Mouse (Mus musculus) gastrocnemius, postnatal 25 days (tissue): ENCODE results near the gene Gdpd2. TPM values are rescaled to one million over a fixed set of nuclear protein-coding genes. Genes with fewer than 3 reads are reported as not detected.

Source experiments
- DNase-seq: peaks from one replicate; pipeline ENCODE4 v3.0.0; 2022
- long read RNA-seq, 2 experiments: library from polyadenylated mRNA; stranded (forward); transcript quantifications; one replicate each; pipeline ENCODE4 v2.0.0; 2021
- total RNA-seq, 2 experiments: library from RNA; stranded (reverse); gene quantifications; 1 replicate in 1 of 2; 2 replicates in 1 of 2; pipeline ENCODE4 v1.2.3; 2021

Gdpd2 gene
- not detected for total RNA-seq
- long read RNA-seq, experiment 1: 0 reads
- long read RNA-seq, experiment 2: 0 reads

DNA sequence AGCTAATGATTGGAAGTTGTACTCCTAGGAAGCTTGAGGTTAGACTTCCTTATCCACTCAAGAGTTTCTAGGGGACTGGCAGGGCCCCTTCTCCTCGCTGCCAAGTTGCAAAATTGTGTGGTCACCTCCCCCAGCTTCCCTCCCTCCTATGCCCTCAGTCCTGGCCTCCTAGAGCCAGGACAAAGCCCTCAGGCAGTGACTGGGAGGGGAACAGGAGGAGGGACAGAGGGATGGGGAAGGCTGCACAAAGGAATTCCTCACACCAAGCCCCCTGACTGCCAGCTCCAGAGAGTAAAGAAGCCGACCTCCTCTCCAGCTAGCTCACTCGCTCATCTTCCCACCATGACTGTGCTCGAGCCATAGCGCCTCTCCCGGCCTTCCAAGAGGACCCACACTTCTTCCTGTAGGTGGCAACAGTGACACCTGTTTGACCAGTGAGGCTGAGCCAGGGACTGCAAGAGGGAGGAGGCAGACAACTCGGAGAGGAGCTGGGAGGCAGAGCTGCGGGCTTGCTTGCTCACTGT is at the start of gene Gdpd2:
Gene Gdpd2 (plus strand): TSS at position 209 of the 524 bp plus-strand sequence.
- no peak for DNase-seq

DNA sequence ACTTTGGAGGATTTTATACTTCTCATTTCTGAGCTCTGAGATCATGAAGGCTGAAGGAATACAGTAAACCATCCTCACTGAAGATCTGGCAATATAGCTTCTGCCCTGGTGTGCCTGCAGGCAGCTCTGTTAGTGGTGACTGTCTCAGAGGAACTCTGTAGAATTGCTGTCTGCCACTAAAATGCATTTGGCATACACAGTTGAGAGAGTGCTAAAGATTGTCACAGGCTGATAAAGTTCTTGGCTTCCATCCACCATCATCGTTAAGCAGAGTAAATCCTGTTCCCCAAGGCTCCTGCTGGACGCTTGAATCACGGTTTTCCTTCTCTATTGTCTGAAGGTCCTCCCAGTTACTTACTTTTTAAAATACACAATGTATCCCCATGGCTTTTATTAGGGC is 43.1 kb upstream of the Gdpd2 start:
- no peak for DNase-seq

DNA sequence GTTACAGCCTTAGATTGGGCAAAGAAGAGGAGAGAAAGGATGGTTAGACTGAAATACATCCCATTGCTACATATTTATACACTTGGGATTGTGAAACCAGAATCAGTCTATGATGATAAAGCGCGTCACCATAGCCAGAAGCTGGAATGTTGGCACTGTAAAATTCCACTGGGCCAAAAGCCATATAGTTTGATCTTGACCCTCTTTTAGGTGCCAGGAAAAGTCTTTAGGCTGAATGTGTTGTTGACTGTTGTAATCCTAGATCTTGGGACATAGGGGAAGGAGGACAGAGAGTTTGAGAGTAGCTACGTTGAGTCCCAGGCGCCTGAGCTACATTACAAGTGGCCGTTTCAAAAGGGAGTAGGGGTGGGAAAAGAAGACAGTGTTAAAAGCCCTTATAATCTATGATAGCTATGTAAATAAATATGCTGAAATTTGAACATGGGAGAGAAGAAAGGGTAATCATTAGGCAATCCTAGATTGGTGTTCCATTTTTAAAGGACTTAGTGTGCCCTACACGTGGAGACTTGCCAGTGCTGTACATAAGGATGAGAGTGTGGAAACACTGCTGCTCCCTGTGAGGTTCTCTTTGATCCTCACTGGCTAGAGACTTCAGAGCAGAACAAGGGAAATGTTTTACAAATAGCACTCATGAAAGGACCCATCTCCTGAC is 42.2 kb upstream of the Gdpd2 start:
- DNase-seq: no peak

DNA sequence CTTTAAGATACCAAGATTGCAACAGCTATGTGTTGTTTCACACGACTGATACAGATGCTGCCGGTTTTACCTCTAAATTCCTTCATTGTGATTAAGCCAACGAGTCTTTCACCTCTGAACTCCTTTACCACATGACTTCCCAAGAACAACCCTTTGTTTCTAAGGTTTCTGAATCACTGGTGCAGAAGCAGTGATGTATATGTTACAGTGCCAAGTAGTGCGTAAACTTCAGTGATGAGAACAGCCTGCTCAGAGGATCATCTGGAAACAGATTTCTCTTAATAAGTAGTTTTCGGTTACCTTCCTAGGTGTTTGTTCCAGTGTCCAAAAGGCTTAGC is 41.7 kb upstream of the Gdpd2 start:
- DNase-seq: no peak

DNA sequence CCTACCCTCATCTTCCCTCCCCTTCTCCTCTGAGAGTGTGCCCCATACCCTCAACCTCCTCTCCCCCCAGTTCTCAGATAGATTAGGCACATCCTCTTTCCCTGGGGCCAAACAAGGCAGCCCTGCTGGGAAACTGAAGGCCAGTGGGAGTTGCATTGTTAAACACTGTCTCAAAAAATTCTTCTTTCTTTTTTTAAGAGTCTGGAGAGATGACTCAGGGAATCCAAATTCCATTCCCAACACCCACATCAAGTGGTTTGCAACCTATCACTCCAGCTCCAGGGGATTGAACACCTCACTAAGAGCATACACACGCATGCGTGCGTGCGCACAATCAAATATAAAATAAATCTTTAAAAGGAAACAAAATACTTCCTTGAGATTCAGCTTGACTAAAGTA is 32.9 kb upstream of the Gdpd2 start:
- DNase-seq: no peak

DNA sequence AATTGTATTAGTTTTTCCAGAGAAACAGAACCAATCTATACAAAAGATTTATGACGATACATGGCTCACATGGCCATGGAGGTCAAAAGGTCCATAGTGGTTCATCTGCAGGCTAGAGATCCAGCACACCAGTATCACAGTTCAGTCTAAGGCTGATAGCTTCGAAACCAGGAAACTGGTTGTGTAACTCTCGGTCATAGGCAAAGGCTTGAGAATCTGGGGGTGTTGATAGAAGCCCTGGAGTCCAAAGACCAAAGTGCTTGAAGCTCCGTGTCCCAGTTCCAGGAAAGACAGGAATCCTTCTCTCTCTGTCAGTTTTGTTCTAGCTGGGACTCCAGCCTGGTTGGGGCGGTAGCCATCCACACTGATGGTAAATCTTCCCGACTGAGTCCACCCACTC is 21.6 kb upstream of the Gdpd2 start:
- DNase-seq: no peak

DNA sequence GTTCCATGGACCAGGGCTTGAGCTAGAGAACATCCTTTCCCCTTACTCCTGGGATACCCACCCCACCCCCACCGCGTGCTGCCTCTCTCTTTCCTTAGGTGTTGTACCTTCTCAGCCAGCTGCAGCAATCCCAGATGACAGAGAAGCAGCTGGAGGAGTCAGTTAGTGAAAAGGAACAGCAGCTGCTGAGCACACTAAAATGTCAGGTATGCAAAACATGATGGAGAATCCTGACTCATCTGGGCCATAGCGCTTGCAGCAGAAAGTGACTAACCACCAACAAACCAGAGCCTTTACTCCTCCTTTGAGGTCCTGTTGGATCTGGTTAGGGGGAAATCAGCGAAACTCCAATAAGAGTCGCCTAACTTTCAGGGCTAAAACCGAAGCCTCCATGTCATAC is 13.5 kb upstream of the Gdpd2 start:
- DNase-seq: no peak

DNA sequence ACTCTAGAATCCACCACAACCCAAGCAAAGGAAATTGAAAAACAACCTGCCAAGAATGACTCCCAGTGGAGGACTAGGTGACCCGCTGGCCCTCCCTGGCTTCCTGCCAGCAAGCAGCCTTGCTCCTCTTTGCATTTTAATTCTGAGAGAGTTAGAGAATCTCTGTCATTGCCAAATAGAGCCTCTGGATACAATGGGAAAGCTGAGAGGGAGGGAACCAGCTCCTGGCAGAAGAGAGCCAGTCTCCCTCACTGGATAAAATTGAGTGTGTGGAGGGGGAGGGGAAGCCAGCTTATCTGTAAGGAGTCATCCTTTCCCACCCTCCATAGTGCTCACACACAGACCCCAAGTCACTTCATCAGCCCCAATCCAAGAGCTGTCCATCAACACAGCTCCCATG is 726 bp upstream of the Gdpd2 start:
- DNase-seq: peak; percentile 27

DNA sequence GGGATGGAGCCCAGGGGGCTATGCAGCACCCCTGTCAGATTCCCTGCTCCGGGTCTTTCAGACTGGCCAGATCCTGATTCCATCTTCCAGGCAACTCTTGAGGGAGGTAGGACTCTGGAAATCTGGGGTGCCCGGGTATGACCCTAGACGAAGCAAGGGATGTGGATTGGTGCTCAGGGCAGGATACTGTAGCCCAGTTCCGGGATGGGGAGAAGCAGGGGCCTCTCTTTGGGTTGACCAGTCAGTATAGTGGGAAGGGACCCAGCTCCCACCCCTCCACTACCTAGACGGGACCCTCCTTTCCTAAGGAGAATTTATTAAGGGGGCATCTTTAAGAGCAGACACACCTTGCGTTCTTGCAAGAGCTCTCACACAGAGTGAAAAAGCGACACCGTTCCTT is 593 bp downstream of the Gdpd2 start:
- no peak for DNase-seq

DNA sequence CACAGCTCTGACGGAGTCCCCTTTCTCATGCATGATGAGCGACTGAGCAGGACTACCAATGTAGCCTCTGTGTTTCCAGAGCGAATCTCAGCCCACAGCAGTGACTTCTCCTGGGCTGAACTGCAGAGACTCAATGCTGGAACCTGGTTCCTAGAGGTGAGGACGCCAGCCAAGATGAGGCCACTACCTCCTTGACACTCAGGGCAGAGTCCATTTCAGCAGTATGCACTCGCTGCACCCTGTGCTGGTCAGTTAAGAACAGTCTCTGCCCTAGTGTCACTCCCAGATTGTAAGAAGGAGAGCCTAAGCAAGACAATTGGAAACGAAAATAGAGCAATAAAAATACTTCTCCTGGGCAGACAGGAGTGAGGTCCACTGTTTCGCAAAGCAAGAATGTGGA is 4.7 kb downstream of the Gdpd2 start:
- no peak for DNase-seq

DNA sequence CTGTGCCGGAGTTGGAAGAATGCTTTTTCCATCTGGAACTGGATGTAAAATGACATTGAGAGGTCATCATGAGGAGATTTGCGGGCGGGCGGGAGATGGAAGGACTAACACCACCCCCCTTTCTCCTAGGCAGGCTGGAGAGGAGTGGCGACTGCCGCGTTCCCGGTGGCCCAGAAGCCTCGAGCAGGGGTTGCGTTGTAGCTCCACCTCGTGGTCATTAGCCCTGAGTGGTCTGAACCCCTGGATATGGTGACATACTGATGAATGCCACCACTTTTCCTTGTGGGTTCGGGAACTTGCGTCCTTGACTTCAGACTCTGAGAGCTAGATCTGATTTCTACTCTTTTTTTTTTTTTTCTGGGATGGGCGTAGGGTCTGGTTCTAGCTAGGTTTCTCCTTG is 9.2 kb downstream of the Gdpd2 start:
- peak; percentile 28 for DNase-seq

DNA sequence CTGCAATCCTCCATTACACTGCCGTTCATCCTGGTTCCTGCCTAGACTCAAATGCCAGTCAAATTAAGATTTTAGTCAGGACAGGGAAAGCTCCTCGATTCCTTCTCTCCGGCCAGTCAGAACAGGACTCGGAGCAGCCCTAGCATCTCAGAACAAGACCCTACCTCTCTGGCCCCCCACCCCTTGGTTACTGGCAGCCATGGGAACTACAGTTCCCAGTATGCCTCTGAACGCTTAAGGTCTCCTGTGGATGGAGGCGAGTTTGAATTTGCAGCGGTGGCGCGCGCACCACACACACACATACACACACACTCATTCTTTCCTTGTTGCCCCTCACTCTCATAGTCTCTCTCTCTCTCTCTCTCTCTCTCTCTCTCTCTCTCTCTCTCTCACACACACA is 9.8 kb downstream of the Gdpd2 start:
- DNase-seq: no peak

DNA sequence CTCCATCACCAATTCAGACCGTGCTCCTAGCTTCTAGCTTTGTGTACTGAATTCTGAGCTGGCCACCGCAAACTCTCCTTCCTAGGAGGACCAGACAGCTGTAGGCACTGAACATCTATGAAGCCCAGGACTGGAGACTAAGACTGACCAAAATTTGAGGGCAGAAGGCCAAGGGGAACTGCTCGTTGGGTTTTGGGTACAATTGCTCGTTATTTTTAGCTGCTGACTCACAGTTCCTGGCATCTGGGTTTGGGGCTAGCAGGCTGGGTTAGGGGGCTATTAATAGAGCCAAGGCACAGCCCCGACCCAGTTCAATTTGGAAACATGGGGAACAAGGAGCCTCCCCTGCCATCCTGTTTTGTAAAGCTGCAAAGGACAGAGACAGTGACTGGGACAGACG is 11.1 kb downstream of the Gdpd2 start:
- peak; percentile 14 for DNase-seq

DNA sequence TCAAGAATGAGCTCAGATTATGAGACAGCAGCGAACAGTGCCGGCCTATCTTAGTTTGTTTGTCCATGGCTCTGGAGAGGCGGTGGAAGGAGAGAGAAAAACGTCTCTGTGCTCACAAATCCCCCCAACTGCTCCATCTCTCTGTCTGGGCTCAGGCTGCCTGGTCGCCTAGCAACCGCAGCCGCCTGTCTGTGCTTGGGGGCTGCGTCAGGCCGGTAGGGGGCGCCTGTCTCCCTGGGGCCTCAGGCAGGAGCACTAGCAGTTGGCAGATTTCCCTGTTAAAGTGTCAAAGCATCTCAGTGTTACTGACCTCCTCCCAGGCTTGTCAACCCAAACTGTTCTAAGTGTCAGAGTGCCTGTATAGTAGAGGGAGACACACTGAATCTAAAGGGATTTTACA is 12.3 kb downstream of the Gdpd2 start:
- peak; percentile 26 for DNase-seq

DNA sequence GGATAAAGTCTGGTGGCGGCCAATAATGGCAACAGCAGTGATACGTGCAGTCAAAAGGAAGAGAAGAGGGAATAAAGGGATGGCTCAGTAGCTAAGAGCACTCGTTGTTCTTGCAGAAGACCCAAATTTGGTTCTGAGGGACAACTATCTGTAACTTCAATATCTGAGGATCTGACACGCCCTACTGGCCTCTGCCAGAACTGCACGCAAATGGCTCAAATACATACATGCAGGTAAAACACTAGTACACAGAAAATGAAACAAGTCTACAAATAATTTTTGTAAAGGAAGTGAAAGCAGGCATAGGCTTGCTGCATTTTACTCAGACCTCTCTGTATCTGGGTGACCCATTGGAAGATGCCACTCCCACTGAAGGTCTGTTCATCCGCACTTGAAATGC is 36.2 kb downstream of the Gdpd2 start:
- no peak for DNase-seq

DNA sequence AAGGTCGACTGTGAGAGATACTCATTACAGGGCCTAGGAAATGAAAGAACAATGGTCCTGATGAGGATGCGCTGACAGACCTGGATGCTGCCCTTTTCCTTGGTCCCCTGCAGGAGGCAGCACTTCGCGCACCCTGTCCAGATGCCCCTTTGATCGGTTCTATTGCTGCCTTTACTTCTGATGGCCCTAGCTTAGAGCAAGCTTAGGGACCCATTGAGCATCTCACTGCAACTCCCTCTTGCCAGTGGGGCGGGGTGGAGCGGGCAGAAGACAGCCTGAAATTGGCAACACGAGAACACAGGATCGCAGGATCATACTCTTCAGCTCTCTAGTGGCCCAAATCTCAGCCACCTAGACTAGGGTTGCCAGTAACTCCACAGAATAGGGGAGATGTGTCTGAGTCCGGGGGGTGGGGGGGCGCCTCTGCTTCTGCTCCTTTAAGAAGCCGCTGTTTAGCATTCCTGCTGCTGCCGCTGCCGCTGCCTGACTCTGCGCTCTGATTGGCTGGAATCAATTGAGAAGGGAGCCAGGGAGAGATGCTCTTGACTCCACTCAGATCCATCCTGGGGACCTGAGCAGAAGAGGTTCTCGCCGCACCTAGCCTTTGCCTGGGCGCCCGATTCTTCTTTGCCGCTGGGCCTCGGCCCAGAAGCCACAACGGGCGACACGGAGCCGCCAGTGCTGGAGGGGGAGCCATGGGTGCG is 37.7 kb downstream of the Gdpd2 start, which contains the start of gene Dlg3:
Gene Dlg3 (plus strand): TSS at position 542 of the 704 bp plus-strand sequence.
- peak; percentile 13 for DNase-seq

DNA sequence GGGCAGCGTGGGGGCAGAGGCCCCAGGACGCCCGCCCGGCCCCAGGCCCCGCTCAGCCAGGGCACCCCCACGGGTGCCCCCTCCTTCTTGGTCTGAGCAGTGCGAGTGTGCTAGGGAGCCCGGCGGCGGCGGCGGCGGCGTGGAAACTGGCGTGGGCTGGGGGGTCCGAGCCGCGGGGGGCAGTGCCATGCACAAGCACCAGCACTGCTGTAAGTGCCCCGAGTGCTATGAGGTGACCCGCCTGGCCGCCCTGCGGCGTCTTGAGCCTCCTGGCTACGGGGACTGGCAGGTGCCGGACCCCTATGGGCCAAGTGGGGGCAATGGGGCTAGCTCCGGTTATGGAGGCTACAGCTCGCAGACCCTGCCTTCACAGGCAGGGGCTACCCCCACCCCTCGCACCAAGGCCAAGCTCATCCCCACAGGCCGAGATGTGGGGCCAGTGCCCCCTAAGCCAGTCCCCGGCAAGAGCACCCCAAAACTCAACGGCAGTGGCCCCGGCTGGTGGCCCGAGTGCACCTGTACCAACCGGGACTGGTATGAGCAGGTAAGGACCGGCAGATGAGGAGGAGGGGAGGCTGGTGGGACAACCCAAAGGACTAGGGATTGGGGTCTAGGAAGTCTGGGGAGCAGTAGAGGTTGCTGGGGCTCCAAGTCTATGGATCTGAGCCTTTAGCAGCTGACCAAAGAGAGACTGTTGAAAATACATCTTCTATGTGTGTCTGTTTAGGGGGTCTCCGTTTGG is 38.4 kb downstream of the Gdpd2 start:
- DNase-seq: no peak

DNA sequence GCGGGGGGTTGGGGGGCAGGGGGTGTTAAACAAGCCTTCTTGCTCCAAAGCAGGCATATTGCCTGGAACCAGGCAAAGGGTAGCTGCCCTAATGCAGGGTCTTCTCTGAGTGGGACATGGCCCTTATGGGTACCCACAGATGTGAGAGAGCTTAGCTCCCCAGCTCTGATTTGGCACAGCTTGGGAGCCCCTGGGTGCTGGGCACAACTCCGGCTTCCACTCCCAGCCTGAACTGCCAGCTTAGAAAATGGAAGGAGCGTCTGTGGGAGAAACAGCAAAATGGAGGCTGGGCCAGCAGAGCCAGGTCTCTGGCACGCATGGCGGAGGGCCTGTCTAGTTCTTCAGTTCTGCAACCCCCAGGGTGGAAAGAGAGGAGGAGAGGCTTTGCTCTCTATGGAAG is 39.6 kb downstream of the Gdpd2 start:
- DNase-seq: no peak

DNA sequence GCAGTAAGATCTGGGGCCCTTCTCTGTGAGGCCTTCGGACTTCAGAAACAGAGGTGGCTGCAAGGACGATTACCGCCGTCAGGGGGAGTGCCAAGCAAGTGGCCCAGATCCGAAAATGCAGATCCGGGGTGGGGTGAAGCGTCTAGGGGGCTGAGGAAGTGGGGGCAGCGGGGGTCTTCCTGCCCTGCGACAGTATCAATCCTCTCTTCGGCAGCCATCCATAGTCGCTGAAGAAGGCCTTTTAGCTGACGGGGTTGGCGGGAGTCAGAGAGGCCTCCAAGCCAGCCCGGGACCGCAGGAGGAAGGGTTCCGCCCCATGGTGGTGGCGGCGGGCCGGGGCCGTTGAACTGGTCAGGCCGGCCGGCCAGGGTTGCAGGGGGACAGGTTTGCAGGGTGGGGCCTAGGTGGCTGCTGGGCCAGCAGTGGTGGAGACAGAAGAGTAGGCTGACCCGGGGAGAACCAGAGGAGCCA is 44.7 kb downstream of the Gdpd2 start:
- peak; percentile 50 for DNase-seq

DNA sequence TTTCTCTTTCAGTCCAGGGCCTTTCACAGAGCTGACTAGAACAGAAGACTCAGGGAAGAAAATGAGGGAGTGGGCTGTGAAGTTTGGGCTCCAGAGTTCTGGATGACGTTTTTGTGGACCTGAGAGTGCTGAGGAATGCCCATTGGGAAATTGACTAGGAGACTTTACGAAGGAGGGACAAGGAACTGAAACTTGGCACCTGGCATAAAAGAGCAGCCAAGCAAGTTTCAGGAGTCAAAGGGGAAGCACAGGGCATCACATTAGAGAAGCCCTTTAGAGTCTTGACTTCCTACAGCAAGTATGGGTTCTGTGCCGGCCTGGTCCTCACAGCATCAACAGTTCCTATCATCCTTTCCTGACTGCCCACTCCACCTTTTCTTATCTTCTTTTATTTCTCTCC is 45.7 kb downstream of the Gdpd2 start:
- no peak for DNase-seq

DNA sequence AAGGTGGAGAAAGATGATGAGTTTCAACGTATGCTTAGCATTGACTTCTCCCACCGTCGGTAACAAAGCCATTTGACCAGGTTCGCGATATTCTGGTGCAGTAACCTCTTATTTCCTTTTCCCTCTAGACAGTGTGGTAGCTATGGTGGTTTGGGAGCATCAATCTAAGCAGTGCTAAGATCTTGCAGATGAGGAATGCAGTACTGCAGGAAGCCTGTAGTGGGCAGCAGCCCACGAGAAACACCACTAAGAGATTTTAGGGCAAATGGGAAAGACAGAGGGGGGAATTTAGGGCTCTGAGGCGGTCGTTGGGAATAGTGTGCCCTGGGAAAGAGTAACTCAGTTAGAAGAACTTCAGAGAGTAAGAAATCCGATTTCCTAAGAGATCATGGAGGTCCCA is 46.8 kb downstream of the Gdpd2 start:
- DNase-seq: no peak

DNA sequence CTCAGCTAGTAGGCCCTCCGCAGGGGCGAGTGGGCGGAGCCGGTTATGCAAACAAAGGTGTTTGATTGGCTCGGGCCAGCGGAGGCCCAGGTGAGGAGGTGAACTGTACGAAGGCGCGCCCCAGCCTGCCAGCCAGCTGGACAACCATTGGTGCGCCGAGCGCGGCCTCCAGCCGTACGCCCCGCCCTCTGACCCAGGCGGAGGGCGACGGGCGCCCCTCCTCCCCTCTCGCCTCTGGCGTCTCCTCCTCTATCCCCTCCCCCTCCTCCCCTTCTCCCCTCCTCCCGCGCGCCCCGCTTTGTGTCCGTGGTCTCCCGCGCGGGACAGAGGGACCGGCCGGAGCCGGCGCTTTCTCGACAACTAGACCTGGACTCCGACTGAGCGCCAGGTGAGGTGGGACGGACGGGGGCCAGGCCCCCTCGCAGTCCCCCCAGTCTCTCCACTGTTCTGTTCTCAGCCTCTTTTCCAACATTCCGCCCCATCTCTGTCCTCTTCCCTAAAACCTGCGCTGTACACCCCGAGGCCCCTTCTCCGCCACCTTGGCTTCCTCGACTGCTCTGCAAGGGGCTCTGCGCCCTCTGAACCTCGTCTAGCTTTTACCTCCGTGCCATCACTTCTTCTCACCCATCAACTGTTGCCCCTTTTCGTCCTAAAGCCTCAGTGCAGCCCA is 47.4 kb downstream of the Gdpd2 start:
- peak; percentile 69 for DNase-seq
